Mouse (Mus musculus): ENCODE results near the gene Gm20431.

Gm20431 gene

GRCm38 (mm10) chr2:167597492-167598186 is 63.7 kb downstream of the Gm20431 start:
- no peak for DNase-seq

- no peak for DNase-seq
Measured at GRCm38 (mm10) chr2:167596726-167597491, 64.4 kb downstream of the Gm20431 start.

GRCm38 (mm10) chr2:167596262-167596661 is 65.0 kb downstream of the Gm20431 start:
- DNase-seq: no peak

- DNase-seq: peak in 1 of 2 experiments; percentile 33
Measured at GRCm38 (mm10) chr2:167595761-167596171, 65.5 kb downstream of the Gm20431 start.

GRCm38 (mm10) chr2:167594444-167594934 is 66.8 kb downstream of the Gm20431 start:
- peak; percentile 88 to 92 for DNase-seq

- no peak for DNase-seq
Measured at GRCm38 (mm10) chr2:167593551-167594250, 67.6 kb downstream of the Gm20431 start.

GRCm38 (mm10) chr2:167588774-167589577 is 72.3 kb downstream of the Gm20431 start:
- peak; percentile 85 to 88 for DNase-seq

GRCm38 (mm10) chr2:167586976-167587375 is 74.3 kb downstream of the Gm20431 start:
- DNase-seq: peak; percentile 68 to 78

GRCm38 (mm10) chr2:167586041-167586440 is 75.3 kb downstream of the Gm20431 start:
- DNase-seq: peak; percentile 77 to 86

- DNase-seq: no peak
Measured at GRCm38 (mm10) chr2:167585273-167585672, 76.0 kb downstream of the Gm20431 start.

- DNase-seq: peak; percentile 62 to 67
Measured at GRCm38 (mm10) chr2:167583161-167583952, 77.9 kb downstream of the Gm20431 start.

GRCm38 (mm10) chr2:167578521-167578920 is 82.8 kb downstream of the Gm20431 start:
- no peak for DNase-seq

GRCm38 (mm10) chr2:167577186-167577785 is 84.0 kb downstream of the Gm20431 start:
- DNase-seq: no peak

GRCm38 (mm10) chr2:167576121-167576620 is 85.1 kb downstream of the Gm20431 start:
- DNase-seq: no peak

- no peak for DNase-seq
Measured at GRCm38 (mm10) chr2:167575581-167575980, 85.7 kb downstream of the Gm20431 start.

- peak; percentile 58 to 69 for DNase-seq
Measured at GRCm38 (mm10) chr2:167574814-167575213, 86.5 kb downstream of the Gm20431 start.

GRCm38 (mm10) chr2:167571442-167572220 is 89.7 kb downstream of the Gm20431 start:
- no peak for DNase-seq

GRCm38 (mm10) chr2:167570815-167571214 is 90.5 kb downstream of the Gm20431 start:
- no peak for DNase-seq

- peak; percentile 84 to 85 for DNase-seq
Measured at GRCm38 (mm10) chr2:167569934-167570651, 91.2 kb downstream of the Gm20431 start.
